Mouse (Mus musculus) inflammation-experienced regulatory T-cells, adult 6 months (primary cell): ENCODE measurements at regions not wholly inside any gene's neighbourhood (a gene's known extent, or its start where the extent isn't known, plus 50 kb on each side); places are given as distances from the start of the nearest gene placed in this dataset.

Experiments used
- ATAC-seq: one replicate; pipeline ENCODE4 v1.8.0; 2017

- no peak for ATAC-seq
Measured at GRCm38 (mm10) chr2:117827278-117827677, 284.4 kb upstream of the Thbs1 start.

GRCm38 (mm10) chr2:117838387-117838786 is 273.3 kb upstream of the Thbs1 start:
- ATAC-seq = no peak

DNA sequence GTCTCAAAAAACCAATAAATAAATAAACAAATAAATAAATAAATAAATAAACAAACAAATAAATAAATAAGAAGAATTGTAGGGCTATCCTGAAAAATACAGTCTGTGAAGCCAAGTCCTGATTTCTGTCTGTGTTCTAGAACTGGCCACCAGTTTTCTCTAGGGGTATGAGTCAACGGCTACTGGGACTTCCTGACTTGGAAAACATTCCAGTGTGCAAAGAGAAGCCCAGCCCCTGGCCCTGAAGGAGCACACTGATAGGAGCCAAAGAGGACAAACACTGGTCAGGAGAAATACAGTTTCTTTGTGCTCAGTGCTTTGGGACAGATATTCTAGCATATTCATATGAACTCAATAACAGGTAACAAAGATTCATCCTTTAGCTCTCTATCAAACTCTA is 271.3 kb upstream of the Thbs1 start:
- no peak for ATAC-seq

DNA sequence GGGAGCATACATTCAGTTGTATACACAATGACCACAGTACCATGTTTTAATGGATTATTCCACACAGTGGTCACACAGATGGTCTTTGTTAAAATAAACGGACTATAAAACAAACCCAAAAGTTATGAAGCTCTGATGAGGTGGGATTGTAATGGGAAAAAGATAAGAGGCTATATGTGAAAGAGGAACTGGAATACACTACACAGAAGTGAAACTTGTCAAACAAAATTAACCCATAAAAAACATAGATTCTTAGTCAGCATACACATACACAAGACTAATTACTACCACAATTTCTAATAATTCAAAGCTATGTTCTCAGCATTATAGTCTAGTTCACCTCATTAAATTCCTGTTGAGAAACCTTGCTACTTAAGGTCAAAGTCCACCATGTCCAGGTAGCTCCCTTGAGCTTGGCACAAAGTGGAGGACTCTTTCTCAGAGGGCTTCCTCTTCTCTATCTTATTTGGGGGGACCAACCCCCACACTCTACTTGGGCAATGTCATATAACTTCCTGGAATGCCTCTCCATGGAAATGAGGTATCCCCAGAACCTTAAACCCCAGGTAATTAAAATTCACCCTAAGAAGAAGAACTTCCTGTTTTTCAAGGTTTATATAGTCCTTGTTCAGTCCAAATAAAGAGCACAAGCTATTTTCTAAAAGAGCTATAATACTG is 269.2 kb upstream of the Thbs1 start:
- no peak for ATAC-seq

GRCm38 (mm10) chr2:117852442-117852841 is 259.2 kb upstream of the Thbs1 start:
- no peak for ATAC-seq

DNA sequence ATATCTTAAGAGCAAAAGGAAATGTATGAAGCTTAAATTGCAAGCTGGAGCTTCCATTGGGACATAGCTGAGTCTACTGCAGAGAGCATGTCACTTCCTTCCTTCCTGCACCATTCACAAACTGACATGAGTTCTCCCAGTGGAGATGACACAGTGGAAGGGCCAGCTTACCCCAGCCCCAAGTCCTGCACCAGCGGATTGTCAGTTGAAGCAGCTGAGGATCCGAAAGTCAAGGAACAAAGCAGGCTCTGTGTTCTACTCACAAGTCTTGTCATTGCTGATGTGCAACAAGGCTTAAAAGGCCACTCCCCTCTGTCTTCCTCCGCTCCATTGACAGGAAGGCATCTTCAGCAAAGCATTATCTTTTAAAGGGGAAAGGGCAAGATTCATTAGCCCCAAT is 249.4 kb upstream of the Thbs1 start:
- no peak for ATAC-seq

GRCm38 (mm10) chr2:117865119-117865518 is 246.6 kb upstream of the Thbs1 start:
- no peak for ATAC-seq

DNA sequence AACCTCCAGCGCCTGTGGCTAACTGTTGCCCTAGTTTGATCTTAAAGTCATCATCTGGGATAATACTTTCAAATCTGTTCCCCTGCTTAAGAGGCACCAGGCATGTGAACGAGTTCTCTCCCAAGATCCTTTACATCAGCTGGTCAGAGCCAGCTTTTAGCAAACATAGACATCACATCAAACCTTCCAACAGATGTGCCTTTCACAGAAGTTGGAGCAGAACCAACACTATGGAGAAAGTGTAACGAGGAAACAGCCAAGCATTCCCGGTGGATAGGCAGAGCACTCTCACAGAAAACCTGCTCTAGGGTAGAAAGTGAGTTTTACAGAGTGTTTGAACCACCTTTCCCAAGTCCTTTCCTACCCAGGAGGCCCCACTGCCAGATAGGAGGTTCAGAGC is 244.7 kb upstream of the Thbs1 start:
- ATAC-seq = no peak

GRCm38 (mm10) chr2:117867409-117867808 is 244.3 kb upstream of the Thbs1 start:
- ATAC-seq = no peak

DNA sequence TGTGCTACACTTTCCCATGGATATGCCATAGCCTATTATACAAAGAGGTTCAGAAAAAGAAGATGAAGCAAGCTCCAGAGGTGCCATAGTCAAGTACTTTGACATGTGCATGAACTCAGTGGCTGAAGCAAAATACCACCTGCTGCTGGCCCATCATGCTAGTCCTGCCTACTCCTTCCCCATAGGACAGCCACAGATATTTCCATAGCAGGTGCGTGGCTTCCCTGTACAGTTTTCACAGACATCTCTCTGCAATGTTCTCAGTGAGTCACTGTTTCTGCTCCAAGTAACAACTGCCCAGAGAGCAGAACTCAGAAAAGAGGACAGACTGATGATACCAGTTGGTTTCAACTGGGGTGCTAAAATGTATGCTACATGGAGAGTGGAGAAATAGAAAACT is 242.8 kb upstream of the Thbs1 start:
- ATAC-seq = no peak

- ATAC-seq = no peak
Measured at GRCm38 (mm10) chr2:117871507-117872282, 240.0 kb upstream of the Thbs1 start.

DNA sequence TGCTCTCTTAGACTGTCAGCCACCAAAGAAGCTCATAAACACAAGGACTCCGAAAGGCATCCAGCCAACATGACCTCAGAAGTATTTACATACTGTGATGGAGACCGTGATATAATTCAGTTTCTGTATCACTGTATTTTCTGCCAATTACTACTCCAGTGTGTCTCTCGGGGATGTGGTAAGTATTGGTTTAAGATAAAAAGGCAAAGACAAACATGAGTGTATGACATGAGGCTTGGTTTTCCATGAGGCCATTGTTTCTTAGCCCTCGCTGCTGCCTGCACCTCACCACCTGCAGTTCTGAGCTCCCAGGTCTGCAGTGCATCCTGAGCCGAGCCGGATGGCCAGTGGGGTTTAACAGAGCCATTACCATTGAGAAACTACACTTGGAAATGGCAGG is 233.9 kb upstream of the Thbs1 start:
- ATAC-seq = no peak

DNA sequence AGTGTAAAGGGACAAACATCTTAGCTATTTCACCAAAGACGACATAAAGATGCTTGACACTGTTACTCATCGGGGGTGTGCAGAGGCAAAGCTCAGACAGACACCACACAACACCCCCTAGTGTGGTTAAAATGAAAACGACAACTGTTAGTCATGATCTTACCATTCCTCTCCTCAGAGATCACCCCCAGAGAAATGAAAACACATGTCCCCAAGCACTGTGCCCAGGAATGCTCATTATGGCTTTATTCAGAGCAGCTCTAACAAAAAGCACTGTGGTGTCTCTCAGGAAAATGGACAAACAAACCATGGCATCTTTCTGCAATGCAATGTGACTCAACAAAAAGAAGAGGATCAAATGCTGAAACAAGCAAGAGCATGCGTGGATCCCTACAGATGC is 229.5 kb upstream of the Thbs1 start:
- ATAC-seq = no peak

- no peak for ATAC-seq
Measured at GRCm38 (mm10) chr2:117882890-117883289, 228.8 kb upstream of the Thbs1 start.

DNA sequence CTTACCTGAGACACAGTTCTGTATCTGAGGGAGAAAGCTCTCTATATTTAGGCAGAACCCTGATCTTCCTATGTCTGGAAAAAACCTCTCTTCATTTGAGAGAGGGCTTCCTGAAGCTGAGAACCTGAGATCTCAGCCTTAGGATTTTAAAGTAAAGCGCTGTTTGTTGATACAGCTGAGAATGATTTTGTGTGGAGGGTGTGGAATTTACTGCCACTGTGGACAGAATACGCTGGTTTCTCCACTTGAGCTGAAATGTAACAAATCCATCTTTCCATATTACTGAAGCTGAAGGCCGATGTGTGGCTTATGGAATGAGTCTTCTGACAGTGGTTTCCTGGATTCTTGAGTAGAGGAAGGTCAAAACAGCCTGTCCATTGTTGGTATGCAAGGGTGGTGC is 225.2 kb upstream of the Thbs1 start:
- no peak for ATAC-seq

- ATAC-seq = no peak
Measured at GRCm38 (mm10) chr2:117901311-117901710, 210.4 kb upstream of the Thbs1 start.

- no peak for ATAC-seq
Measured at GRCm38 (mm10) chr2:117902837-117903236, 208.8 kb upstream of the Thbs1 start.

- ATAC-seq = no peak
Measured at GRCm38 (mm10) chr2:117903705-117904104, 208.0 kb upstream of the Thbs1 start.

DNA sequence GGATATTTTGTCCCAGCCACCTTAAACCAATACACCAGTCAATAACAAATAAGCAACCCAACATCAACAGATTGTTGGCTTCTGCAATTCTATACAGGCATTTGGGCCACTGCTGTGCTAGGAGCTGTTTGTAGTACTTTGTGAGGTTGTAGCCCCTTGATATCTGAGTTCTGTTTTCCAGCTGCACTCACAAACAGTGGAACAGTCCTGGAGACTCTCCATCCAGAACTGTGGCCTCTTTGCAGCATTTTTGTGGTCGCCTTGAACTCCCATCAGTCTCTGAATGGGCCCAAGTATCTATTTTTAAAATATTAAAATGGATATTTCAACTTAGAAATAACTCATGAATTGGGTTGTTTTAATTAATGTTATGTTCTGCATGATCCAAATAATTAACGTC is 205.2 kb upstream of the Thbs1 start:
- no peak for ATAC-seq

DNA sequence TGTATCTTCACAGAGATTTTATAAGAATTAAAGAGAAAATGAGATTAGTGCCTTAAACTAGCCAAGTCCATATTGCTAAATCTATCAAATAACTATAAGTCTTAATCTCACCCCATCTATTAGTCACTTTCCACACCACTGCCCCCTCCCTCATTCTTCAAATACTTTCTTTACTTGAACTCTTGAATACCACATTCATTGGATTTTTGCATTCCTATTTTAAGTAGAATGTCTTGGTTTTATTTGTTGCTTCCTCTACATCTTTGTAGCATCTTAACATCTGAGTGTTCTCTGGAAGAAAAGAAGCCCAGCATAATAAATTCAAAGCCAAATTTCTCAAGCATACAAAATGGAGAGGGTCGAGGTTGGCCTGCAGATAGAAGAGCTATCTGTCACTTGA is 200.9 kb upstream of the Thbs1 start:
- ATAC-seq = no peak

- no peak for ATAC-seq
Measured at GRCm38 (mm10) chr2:117912722-117913121, 199.0 kb upstream of the Thbs1 start.

DNA sequence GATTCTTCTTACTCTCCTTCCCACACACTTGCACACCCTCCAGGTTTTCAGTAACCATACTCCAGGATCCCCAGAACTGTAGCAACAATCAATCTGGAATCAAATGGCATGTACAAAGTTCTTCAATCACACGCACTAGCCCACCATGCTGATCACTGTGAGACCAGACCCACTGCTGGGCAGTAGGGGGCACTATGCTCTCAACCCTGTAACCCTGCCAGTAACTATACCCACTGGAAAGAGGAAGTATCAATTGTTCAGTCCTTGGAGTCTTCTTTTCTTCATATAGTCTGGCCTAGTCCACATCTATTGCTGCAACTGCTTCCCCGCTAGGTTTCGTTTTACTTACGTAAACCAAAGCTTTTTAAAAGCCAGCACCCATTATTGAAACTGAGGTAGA is 197.8 kb upstream of the Thbs1 start:
- ATAC-seq = no peak

GRCm38 (mm10) chr2:117915821-117916220 is 195.9 kb upstream of the Thbs1 start:
- ATAC-seq = no peak

GRCm38 (mm10) chr2:117917181-117917580 is 194.5 kb upstream of the Thbs1 start:
- ATAC-seq = no peak

GRCm38 (mm10) chr2:117924877-117925276 is 186.8 kb upstream of the Thbs1 start:
- no peak for ATAC-seq
